Mouse (Mus musculus): Measurements from ENCODE around the gene Gramd4.

DNA sequence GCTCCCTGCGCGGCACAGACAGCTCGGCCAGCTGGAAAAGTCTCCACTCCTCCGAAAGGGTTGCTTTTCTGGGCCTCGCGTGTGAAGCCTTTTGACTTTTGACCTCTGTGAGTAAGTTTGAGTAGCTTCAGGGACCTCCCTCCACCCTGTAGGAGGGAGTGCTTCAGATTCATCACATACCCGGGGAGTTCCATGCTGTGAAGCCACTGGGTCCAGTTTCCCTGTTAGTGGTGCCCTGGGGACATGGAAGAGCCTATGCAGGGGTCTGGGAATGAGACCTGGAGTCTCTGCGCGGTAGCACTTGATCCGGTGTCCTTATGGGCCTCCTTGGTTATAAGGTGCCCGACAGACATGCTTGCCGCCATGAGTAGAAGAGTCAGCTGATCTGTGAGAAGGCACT is 24.2 kb downstream of the Gramd4 start:
- TF ChIP-seq CTCF (IDR thresholded peaks at IDR 0.05) (no peak), POLR2A (IDR thresholded peaks at IDR 0.05; ENCODE audit: insufficient read depth, low read depth, low read length) (no peak)
